Mouse (Mus musculus) adrenal gland, postnatal 0 days (tissue): ENCODE data around the gene Gorab. TPM values are rescaled to one million over a fixed set of nuclear protein-coding genes. Genes with fewer than 3 reads are reported as not detected.

ENCODE experiments used
- polyA plus RNA-seq: library from polyadenylated mRNA; unstranded; fragments of >200 nt; fragmentation: Nextera tagmentation; extraction: Ambion mirVana; gene quantifications from 2 replicates; pipeline ENCODE4 v1.2.1, GENCODE M21; 2015

Gorab gene
- 17.3 and 23.2 TPM in 2 replicates for polyA plus RNA-seq

GRCm38 (mm10) chr1:163403498-163404126, at the start of gene Gorab:
Gorab (minus strand) TSS chr1:163403669.

Other genes with a start within 250 kb of the Gorab start
- 12.5 and 17.4 TPM in 2 replicates for gene Prrx1, start 90.0 kb downstream of the Gorab start, polyA plus RNA-seq